10 mouse cellular contexts compared by ENCODE assay signal in the genomic region with DNA sequence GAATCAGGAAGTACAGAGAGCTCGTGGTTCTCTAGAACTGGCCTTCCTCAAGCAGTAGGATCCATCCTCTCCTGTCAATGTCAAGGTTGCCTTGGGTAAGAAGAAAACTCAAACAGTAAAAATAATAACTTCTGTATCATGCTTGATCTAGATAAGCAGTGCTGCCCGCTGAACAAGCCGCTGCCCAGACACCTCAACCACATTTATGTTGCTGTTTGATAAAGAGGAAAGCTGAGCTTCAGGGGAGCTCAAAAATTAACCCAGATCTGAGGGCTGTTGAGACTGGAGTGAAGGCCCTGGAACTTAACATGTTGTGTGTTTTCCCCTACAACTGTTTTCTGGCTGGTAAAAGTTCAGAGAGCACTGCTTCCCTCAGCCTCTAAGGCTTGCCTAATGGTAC.
"Had no signal": no experiment of that assay in that cellular context is flagged by ENCODE, and none has a peak within 500 bp of the region (broad histone marks: within the 10 kb centered on the region; RNA-seq: fewer than 3 reads in every experiment).

No protein-coding gene starts in this region.

- H3K4me2 ChIP-seq: kidney, embryonic 15.5 days; limb, embryonic 13.5 days; liver, embryonic 15.5 days; neural tube, embryonic 15.5 days had no signal

- H3K4me3 ChIP-seq: kidney, embryonic 15.5 days; limb, embryonic 13.5 days; liver, embryonic 15.5 days; neural tube, embryonic 15.5 days had no signal

- H3K36me3 ChIP-seq: kidney, embryonic 15.5 days; limb, embryonic 13.5 days; liver, embryonic 15.5 days; neural tube, embryonic 15.5 days had no signal

- H3K9ac ChIP-seq: kidney, embryonic 15.5 days; limb, embryonic 13.5 days; liver, embryonic 15.5 days; neural tube, embryonic 15.5 days had no signal

- H3K4me1 ChIP-seq: kidney, embryonic 15.5 days; limb, embryonic 13.5 days; liver, embryonic 15.5 days had no signal

- H3K9me3 ChIP-seq: kidney, embryonic 15.5 days; limb, embryonic 13.5 days; liver, embryonic 15.5 days; neural tube, embryonic 15.5 days had no signal

- DNase-seq: kidney, postnatal 14 days; lung, adult 2 months; thymus, adult 18-20 months; thymus, postnatal 14 days had no signal

- H3K27ac ChIP-seq: kidney, embryonic 15.5 days; limb, embryonic 13.5 days; liver, embryonic 15.5 days; neural tube, embryonic 15.5 days had no signal

- ATAC-seq: lung, postnatal 0 days; midbrain, embryonic 16.5 days had no signal

- H3K27me3 ChIP-seq: kidney, embryonic 15.5 days; limb, embryonic 13.5 days; liver, embryonic 15.5 days; neural tube, embryonic 15.5 days had no signal
